Mouse (Mus musculus) heart, postnatal 10 days (tissue): ENCODE results near the gene Rps6ka5. TPM values are rescaled to one million over a fixed set of nuclear protein-coding genes. Genes with fewer than 3 reads are reported as not detected.

Experiments used
- DNase-seq, 2 experiments: peaks; one replicate each; pipeline ENCODE4 v3.0.0; 2021
- intact Hi-C: fragments of 180-260 bp; cut with DNase I; formaldehyde crosslinking; loops from one replicate; pipeline ENCODE4 v1.15.1; 2025
- total RNA-seq, 2 experiments: library from RNA; stranded (reverse); gene quantifications; 2 replicates each; pipeline ENCODE4 v1.2.3; 2021

Gene Rps6ka5
- total RNA-seq, 2 experiments from 2014 or later = 13.0 to 13.7 TPM

DNA sequence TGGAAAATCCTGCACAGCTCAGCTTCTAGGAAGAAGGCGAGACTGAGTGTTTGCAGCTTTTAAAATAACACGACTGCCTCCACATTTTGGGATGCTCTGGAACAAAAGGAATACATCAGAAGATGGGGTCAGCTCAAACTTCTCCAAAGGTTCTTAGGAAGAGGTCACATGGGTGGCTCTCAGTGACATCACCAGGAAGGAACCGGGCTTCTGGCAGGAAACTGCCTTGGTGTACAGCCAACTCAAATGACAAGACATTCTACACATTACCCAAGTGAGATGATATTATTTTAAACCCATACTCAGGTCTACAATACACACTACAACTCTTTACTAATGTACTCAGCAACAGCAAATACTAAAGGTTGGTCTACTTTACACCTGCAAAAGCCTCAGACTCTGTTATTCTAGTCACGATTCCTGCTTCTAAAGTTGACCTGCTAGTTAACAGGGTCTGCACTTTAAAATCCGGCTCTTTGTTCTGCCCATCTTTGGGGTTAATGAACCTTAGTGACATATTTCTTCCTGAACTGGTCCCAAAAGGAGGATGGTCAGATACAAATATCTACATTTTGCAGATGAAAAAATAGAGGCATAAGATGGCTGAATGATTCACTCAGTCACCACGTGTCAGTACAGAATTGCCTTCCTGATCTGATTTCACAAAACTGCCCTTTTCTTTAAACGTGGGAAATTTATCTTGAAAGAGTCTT, 188.2 kb downstream of the Rps6ka5 start:
- intact Hi-C loops = no loop called here
- peak; percentile 61 to 62 for DNase-seq

DNA sequence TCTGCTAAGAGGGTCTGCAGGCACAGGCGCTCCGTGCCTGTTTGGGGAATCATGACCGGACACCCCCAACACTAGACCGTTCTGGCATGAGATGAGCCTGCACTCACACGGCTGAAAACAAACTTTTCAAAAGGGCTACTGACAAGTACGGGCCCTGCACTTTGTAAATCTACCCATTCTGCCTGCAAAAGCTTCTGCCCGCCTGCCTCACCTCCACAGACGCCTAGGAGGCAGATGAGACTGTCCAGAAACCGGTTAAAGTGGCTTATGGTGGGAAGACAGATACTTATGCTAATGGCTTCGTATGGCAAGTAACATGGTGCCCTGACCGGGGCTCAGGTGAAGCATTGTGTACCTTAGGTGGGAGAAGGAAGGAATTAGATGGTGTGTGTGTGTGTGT, 189.7 kb downstream of the Rps6ka5 start:
- DNase-seq = no peak
- intact Hi-C loops = no loop called here

DNA sequence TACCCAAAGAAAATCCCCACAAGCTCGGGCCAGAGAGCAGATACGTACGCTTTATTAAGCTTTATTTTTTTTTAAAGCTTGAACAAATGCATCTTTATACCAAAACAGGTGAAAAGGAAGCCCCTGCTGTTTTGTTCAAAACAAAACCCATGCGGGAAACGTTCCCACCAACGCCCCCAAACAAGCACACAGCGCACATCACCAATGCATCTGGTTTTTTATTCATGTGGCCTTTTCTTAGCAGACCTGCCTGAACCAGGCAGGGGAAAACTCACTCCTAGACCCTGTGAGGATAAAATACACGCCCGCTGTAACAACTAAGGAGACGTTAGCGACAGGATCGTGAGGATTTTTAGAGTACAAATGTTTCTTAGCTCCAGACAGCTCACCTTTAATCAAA, 191.8 kb downstream of the Rps6ka5 start:
- no peak for DNase-seq
- intact Hi-C loops = no loop called here

DNA sequence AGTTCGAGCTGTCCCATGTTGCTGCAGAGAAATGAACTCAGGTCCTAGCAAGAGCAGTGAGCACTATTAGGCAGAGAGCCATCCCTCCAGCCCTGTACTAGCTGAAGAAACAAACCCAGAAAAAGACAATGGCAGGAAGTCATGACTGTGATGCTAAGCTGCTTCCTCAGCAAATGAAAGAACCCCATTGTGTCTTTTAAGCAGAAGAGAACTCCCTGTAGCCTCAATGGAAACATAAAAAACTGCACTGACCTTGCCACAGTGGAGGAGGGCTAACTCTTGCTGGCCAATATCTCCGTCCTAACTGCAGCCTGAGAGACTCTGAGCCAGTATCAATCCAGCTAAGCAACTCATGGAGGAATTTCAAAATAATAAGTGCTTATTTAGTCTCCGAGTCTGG, 192.8 kb downstream of the Rps6ka5 start:
- intact Hi-C loops = no loop called here

DNA sequence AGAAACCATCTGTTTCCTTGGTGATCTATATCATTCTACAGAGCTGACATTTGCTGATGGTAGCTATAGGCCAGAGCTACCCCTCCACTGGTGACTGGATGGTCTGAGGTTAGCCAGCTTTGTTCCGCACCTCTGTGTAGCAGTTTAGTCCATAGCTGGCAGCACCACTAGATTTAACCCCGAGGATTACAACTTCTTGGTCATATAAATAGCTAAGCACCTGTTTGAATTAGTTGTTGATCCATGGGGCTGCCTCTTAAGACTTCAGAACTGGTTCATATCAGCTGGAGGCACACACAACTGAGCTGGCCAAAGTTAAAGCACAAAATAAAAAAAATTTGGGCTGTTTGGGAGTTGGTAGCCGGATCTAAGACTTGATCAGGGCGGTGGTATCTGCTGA, 193.6 kb downstream of the Rps6ka5 start:
- intact Hi-C loops = no loop called here
- no peak for DNase-seq

More for the DNA sequence above, 192.8 kb downstream of the Rps6ka5 start:
- DNase-seq = peak; percentile 42 to 45

DNA sequence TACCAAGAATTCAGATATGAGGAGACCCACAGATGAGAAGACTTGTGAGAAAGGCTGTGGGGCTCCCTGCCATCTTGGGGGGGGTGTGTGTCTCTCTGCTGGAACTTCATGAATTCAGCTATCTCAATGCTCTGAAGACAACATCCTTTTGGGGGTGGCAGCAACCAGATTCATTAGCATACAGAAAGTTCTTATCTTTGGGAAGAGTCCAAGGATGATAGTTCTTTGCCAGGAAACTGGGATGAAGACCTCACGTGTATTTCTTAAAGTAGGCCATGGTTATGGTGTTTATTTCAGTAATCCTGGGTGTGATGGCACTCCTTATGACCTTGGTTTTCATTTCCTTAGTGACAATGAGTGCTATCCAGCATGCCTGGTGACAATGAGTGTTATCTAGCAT, 195.0 kb downstream of the Rps6ka5 start:
- intact Hi-C loops = no loop called here
- DNase-seq = no peak

DNA sequence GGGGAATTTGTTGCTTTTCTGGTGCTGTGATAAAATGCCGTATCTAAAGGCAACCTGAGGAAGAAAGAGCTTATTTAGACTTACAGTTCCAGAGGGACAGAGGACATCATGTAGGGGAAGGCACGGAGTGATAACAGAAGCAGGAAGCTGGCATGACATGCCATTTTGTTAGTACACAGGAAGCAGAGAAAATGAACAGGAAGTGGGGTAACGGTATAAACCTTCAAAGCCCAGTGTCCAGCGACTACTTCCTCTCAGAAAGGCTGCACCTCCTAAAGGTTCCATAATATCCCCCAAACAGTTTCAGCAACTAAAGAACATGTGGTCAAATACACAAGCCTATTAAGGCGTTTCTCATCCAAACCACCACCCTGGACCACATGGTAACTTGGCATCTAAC, 195.9 kb downstream of the Rps6ka5 start:
- no peak for DNase-seq
- intact Hi-C loops = no loop called here

DNA sequence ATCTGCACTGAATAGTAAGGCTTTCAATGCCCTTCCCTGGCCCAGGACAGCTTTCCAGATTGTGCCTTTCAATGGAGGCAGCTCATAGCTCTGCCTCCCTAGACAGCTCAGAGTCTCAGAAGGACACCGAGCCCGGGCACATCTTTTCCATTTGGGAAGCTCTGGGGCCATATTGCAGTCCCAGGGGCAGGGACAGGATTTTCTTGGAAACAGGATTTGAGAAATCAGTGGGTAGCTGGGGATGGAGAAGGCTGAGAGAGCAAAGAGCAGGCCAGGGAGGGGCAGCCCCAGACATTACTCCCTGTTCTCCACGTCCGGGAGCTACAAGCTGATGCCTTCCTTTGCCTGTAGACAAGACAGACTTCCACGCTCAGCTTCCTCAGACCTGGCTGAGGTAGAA, 197.1 kb downstream of the Rps6ka5 start:
- no peak for DNase-seq
- intact Hi-C loops = no loop called here

DNA sequence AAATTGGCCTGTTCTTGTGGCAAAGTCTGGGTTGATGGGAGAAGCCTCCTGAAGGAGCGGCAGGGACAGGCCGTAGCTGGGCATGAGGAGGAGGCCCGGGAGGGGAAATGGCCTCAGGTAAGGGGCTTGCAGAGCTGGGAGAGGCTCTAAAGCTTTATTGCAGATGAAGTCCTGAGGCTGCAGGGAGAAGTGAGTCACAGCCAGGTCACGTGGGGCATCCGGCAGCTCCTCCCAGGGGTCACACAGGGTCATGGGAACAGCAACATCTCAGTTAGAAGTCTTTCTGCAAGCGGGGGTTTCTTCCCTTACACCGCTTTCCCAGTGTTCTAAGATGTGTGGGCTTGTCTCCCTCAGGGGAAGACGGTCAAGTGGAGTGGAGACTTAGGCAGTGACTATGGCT, 197.6 kb downstream of the Rps6ka5 start:
- intact Hi-C loops = no loop called here
- DNase-seq = peak; percentile 77 to 80

DNA sequence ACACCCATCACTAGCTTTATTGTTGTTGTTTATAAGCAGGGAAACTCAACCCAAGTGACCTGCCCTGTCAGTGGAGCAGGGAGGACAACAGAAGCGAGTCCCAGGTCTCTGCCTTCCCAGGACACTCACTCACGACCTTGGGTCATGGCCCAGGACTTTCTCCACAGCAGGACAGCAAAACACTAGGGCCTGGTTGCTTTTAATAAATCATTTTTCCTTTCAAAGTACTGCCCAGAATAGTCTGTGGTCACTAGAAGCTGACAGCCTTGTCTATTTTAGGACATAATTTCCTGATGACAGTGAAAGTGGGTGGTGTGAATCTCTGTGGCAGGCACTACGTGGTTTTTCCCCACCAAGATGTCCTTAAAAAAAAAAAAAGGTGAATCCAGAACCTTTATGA, 198.5 kb downstream of the Rps6ka5 start:
- intact Hi-C loops = no loop called here
- peak in 1 of 2 experiments; percentile 26 for DNase-seq

DNA sequence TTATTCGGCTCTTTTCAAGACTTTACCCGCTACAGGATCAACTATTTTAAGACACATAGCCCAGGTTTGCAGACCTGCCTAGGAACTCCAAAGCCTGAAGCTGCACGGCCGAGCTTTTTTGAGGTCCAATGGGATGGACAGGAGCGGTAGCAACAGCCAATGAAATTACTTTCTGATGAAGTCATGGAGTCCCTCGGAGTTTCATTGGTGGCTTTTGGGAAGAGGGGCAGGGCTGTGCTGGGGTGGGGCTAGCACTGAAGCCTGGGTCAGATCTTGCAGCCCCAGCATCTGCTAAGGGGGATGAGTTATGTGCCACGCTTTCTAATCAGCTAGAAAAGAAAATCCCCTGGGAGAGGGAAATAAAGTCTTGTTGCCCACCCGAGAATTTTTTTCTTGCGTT, 199.0 kb downstream of the Rps6ka5 start:
- DNase-seq = peak; percentile 87 to 89
- intact Hi-C loops = no loop called here

DNA sequence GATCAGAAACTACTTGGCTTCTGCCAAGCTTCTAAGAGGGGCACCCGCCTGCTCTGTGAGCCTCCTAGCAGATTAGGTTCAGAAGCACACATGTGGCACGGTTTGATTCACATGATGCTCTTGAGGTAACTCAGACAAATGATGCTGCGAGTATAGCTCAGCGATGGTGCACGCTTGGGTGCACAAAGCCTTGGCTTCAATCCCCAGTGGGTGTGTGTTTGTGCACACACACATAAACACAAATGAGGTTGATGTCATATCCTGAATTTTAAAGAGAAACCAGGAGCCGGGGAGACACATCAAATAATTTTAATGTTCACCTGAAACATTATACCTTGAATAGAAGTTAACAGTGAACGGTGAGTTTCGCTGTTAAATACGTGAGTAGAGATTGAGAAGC, 199.5 kb downstream of the Rps6ka5 start:
- intact Hi-C loops = no loop called here
- DNase-seq = peak in 1 of 2 experiments; percentile 6

DNA sequence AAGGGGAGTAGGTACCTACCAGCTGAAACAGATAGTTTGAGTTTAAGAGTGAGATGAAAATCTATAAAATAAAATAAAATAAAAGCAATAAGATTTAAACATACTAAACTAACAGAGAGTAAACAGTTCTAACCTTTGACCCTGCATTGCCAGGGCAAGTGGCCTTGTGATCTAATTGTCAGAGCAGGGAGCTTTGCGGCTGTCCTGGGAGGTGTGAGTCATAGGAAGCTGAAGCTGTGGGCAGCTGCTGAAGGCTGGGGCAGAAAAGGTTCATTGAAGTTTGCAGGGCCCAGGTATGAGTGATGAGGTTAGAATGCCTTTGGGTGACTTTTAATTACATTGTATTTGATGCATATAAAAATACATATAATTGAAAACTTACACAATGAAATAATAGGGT, 200.8 kb downstream of the Rps6ka5 start:
- intact Hi-C loops = no loop called here
- no peak for DNase-seq

DNA sequence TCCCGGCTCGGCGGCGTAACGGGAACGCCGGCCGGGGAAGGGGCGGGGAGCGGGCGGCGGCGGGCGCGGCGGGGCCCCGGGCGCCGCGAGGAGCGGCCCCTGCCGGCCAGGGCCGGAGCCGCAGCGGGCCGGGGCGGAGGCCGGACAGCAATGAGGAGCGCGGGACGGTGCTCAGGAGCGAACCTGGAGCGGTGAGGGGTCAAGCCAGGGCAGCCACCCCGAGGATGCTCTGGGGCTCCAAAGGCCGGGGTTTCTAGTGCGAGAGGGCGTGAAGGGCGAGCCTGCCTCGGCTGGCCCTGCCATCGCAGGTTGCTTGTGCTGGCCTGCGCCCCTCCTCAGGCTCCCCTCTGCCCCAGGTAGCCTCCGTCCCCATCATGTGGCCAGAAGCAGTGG, 206.0 kb downstream of the Rps6ka5 start, which contains the start of gene Ttc7b:
TSS of gene Ttc7b (minus strand) at position 33 of the 393 bp plus-strand sequence.
- intact Hi-C loops = loop anchor here (5.0 kb wide), 1 partner anchor 318 kb away; no protein-coding TSS in a partner anchor
- DNase-seq = peak in 1 of 2 experiments; percentile 60

DNA sequence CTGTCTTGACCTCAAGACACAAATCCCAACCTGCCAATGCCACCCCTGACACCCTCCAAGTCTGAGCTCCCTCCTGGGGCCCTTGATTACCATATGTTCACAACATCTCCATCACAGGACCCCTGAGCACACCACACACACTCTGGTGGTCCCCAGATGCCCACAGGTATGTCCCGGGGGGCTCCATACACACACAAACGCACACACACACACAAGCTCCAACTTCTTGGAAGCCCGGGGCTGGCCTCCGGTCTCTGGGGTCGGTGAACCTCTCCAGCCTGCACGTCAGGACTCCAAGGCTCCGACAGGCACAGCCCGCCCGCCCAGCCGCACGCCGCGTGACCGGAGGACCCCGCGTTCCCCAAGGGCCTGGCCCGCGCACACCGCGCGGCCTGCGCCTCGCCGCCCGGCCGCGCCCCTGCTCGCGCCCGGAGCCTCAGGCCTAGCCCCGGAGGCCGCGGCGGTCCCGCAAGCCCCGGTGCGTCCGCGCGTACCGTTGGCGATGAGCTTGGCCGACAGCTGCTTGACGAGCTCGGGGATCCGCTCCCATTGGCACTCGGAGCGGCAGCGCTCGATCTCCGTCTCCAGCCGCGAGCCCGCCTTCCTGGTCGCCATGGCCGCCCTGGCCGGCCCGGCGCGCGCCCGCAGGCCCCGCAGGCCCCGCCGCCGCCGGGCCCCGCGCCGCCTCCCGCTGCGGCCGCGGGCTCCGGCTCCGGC, 206.5 kb downstream of the Rps6ka5 start:
- intact Hi-C loops = loop anchor here (5.0 kb wide), 1 partner anchor 318 kb away; no protein-coding TSS in a partner anchor
- DNase-seq = peak; percentile 68 to 75

DNA sequence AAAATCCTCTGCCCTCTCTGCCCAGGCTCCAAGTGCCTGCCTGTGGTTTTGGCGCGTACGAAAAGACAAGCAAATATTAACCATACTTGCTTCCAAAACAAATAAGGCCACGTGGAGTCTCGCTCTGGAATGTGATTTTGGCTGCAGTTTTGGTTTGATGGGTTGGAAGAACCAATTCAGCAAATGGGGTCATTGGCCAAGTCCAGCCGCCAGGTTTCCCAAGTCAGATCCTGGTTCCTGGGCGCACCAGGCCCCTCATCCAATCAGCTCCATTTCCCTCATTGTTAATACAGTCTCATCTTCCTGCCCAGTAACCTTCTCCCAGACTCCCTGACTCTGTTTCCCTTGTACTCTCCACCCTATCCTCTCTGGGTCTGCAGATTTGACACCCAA, 207.1 kb downstream of the Rps6ka5 start:
- intact Hi-C loops = loop anchor here (5.0 kb wide), 1 partner anchor 317 kb away; no protein-coding TSS in a partner anchor
- DNase-seq = peak in 1 of 2 experiments; percentile 50

DNA sequence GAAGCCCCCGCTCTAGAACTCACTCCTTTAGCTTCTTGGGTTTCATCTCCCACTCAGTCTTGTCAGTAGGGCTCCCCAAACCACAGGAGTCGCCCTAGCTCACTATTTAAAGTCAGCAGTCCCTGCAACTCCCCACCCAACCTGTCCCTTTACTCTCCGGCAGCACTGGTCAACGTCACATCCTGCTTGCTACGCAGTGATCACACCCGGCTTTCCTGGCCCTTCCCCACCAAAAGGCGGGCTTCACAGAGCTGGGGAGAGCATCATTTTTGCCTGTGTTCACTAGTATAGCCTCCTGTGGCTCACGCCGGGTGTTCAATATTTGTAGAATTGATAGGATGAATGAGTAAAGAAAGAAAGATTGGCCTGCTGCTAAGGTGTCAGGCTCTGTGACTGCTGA, 209.4 kb downstream of the Rps6ka5 start:
- DNase-seq = no peak
- intact Hi-C loops = no loop called here

DNA sequence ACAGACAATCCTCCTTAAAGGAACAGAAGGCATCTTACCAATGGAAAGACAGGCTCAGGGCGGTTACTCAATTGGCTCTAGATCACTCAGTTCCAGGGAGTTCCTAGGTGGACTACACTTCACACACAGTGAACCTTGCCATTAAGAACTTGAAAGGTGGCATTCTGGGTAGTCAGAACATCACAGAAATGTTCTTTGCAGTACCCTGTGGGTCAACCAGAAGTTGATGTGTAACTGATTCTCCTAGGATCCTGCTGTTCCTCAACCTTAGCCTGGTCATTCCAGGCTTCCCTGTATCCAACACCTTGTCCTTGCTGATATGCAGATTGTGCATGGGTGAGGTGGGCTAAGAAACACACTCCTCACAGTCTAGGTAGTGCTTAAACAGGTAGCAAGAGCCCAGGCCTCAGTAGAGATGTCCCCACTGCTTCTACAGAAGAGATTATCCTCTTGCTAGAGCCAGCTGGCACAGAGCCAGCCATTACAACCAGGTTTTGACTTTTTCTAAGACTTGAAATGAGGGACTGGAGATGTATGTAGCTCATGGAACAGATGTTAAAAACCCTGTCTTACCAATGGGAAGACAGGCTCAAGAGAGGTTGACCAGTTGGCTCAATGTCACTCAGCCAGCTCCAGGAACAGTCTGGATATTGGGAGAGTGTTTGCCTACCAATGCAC, 210.5 kb downstream of the Rps6ka5 start:
- intact Hi-C loops = no loop called here
- DNase-seq = no peak

DNA sequence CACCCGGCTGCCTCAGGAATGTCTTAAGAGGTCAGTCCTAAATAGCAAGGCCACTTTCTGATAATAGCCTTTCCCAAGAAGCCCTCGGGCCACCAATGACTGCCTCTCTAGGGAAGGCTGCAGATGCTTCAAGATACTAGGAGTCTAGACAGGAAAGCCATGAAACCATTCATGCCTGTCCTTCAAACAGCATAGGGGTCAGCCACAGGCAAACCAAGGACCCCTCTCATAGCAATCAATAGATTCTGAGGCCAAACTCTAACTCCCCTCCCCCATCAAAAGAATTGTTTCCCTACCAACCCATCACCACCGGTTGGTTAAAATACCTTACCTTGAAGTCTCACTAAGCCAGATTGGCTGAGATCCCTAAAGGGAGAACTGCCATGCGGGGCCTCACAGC, 211.3 kb downstream of the Rps6ka5 start:
- no peak for DNase-seq
- intact Hi-C loops = no loop called here

DNA sequence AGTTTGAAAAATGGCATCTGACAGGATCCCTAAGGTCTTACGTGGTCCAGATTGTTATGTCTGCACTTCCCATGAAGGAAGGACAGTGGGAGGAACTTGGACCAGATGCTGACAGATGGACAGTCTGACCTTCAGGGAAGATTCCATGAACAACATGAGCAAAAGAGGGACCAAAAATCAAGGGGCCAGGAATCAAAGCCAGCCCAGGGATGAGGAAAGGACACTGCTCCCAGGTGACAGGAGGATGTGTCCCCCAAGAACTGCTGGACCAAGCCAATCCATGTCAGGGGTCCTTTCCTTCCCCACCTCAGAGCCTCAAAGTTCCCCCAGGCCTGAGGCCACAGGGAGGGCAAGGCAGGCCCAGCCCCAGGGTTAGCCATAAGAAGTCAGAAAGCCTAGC, 212.2 kb downstream of the Rps6ka5 start:
- no peak for DNase-seq
- intact Hi-C loops = no loop called here

DNA sequence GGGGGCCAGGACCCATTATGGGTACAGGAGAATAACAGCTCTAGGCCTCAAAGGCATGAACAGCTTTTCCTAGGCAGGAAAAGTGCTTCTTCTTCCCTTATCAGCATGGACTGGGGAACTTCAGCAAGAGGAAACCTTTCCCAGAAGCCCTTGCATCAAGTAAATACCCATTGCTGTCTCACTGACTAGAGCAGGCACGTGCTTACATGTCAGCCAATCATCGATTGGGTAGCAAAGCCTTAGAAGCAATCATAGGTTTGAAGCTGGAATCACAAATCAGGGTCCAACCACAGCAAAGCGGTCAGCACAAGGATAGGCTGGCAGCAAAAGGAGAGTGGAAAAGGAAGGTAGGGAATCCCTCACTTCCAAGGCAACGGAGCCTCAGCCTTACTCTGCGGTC, 213.7 kb downstream of the Rps6ka5 start:
- no peak for DNase-seq
- intact Hi-C loops = no loop called here

DNA sequence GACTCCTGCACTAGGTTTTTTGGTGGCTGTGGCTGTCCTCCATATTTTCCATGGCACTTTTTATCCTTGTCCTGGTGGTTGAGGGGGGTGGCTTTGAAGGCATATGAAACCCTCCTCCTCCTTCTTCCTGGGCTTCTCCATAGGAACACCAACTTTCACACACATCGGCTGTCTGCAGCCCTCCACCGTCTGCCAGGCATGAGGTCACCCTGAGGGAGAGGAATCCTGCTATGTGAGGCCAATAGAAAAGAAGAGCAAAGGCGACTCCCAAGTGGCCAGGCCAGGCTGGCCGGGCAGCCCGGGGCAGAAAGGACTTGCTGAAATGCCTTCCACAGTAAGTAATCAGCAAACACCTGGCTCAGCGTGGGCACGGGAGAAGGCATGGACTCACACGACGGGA, 214.1 kb downstream of the Rps6ka5 start:
- DNase-seq = peak; percentile 70 to 73
- intact Hi-C loops = no loop called here
